Mouse (Mus musculus) testis, adult 2 months (tissue): ENCODE measurements at regions not wholly inside any gene's neighbourhood (a gene's known extent, or its start where the extent isn't known, plus 50 kb on each side); places are given as distances from the start of the nearest gene placed in this dataset.

ENCODE experiments used
- H3K27ac ChIP-seq: fragments of 200-500 bp; 2 replicates; pipeline ENCODE4 v1.5.1; 2012; ENCODE audit warnings: low read depth, low read length; ENCODE audit not compliant: control insufficient read depth, insufficient read depth
- H3K27me3 ChIP-seq: fragments of 200-500 bp; 2 replicates; pipeline ENCODE4 v1.6.1; 2012; ENCODE audit warnings: mild to moderate bottlenecking, low read length, moderate library complexity; ENCODE audit not compliant: control insufficient read depth, insufficient read depth
- H3K36me3 ChIP-seq: fragments of 200-500 bp; 2 replicates; pipeline ENCODE4 v1.6.1; 2012; ENCODE audit warnings: mild to moderate bottlenecking, low read length; ENCODE audit not compliant: control insufficient read depth, insufficient read depth
- H3K4me1 ChIP-seq: fragments of 200-500 bp; 2 replicates; pipeline ENCODE4 v1.6.1; 2012; ENCODE audit warnings: low read length; ENCODE audit not compliant: control insufficient read depth, insufficient read depth
- H3K4me3 ChIP-seq: fragments of 200-500 bp; 2 replicates; pipeline ENCODE4 v1.5.1; 2012; ENCODE audit warnings: low read depth, mild to moderate bottlenecking, low read length, moderate library complexity, mixed read lengths; ENCODE audit not compliant: control insufficient read depth
- CTCF ChIP-seq: fragments of 200-500 bp; IDR thresholded peaks from 2 replicates; pipeline ENCODE4 v1.5.1; 2012; ENCODE audit warnings: low read depth, mild to moderate bottlenecking, inconsistent platforms, low read length, moderate library complexity; ENCODE audit not compliant: control insufficient read depth, insufficient read depth, insufficient replicate concordance
- POLR2A ChIP-seq: fragments of 200-500 bp; IDR thresholded peaks from 2 replicates; pipeline ENCODE4 v1.6.1; 2012; ENCODE audit warnings: low read depth, mild to moderate bottlenecking, inconsistent platforms, low read length, moderate library complexity; ENCODE audit not compliant: control insufficient read depth

DNA sequence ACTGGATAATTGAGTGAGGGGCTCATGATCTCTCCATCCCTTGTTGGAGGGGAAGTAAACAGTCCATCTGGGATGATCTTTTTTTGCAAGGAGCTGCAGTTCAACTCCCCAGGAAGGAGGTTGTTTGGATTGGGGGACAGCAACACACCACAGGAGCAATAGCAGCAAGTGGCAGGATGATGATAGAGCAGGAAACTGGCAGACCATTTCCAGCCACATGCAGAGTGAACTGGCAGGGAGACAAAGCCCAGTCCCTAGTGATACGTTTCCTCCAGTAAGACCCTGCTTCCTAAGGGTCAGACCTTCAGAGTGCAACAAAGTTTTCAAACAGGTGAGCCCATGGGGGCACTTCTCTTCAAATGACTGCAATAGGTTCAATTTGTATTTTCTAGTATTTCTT lies 91.2 kb downstream of the Arrdc3 start:
- H3K4me1 ChIP-seq, result no peaks in the 10 kb centered on the region
- TF ChIP-seq CTCF (no peak), POLR2A (no peak)
- H3K36me3 ChIP-seq, result no peaks in the 10 kb centered on the region
- H3K27ac ChIP-seq, result no peak overlapping the region
- no peak overlapping the region for H3K4me3 ChIP-seq
- no peaks in the 10 kb centered on the region for H3K27me3 ChIP-seq

DNA sequence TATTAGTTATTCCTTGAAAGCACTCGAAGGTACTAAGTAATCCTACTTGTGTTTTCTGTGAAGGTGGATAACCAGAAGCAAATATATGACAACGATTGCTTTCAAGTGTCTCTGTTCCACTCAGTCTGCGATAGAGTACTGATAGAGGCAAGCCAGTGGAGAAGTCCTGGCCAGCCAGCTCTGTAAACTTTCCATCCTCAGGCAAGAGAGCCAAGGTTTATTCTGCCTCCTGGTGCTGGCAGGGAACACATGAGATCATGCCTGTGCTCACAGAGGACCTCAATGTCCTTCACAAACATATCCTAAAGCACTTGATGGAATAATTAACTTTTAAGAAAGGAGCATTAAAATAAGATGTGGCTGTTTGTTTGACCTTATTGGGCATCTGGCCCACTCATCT lies 94.1 kb downstream of the Arrdc3 start:
- no peaks in the 10 kb centered on the region for H3K4me1 ChIP-seq
- H3K36me3 ChIP-seq, result no peaks in the 10 kb centered on the region
- TF ChIP-seq POLR2A (no peak), CTCF (no peak)
- no peak overlapping the region for H3K4me3 ChIP-seq
- H3K27me3 ChIP-seq, result no peaks in the 10 kb centered on the region
- no peak overlapping the region for H3K27ac ChIP-seq

DNA sequence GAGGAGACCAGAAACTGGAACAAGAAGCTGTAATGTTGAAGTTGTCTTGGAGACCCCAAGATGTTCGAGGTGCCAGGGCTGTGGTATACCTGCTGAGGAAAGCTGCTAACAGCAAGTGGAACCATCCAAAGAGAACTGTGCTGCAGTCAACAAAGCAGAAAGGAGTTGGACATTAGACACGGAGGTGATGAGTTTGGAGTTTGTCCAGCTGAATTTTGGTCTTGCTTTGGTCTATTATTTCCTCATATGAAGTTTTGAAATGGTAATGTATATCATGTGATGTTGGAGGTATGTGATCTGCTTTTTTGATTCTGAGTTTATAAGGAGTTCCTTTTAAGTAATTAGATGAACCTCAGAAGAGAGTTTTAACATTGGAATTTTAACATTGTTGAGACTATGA lies 98.0 kb downstream of the Arrdc3 start:
- Histone ChIP-seq H3K27ac (no peak overlapping the region), H3K4me1 (no peaks in the 10 kb centered on the region), H3K36me3 (no peaks in the 10 kb centered on the region), H3K4me3 (peak overlapping the region; percentile 41), H3K27me3 (no peaks in the 10 kb centered on the region)
- TF ChIP-seq POLR2A, result no peak
- no peak for TF ChIP-seq CTCF

DNA sequence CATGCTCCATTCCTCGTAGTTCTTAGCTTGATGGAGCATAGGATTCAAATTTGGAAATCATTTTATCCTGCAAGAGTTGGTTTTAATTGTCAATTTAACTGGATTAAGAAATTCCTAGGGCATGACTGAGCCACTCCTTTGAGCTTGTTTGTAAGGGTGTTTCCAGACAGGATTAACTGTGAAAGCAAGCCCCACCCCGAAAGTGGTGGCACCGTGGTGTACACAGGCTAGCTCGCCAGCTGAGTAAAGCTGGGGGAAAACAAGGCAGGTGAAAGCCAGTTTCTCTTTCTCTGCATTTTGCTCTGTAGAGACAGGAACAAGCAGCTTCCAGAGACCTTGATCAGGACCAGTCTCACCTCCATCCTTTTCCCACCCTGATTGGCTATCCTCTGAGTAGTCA lies 103.5 kb downstream of the Arrdc3 start:
- no peak for TF ChIP-seq CTCF
- no peak for TF ChIP-seq POLR2A

DNA sequence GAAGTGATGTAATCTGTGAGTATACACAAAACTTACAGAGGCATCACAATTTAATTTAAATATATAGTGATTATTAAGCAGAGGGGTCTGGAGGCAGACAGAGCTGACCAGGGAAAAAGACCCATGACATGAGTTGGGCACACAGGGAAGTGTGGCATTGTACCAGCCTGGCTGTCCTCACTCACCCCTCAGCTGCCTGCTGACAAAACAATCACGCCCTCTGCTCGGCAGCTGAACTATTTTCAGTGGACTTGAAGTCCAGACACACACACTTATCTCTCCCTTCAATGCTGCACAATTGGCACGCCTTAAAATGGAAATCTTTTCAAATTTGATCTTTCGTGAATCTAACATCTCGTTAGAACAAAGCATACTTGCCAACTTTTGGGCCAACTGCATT lies 106.6 kb downstream of the Arrdc3 start:
- TF ChIP-seq CTCF (no peak), POLR2A (no peak)
- no peaks in the 10 kb centered on the region for H3K27me3 ChIP-seq
- H3K4me3 ChIP-seq, result no peak overlapping the region
- no peaks in the 10 kb centered on the region for H3K36me3 ChIP-seq
- H3K4me1 ChIP-seq, result no peaks in the 10 kb centered on the region
- H3K27ac ChIP-seq, result no peak overlapping the region

More for the DNA sequence above, 103.5 kb downstream of the Arrdc3 start:
- no peaks in the 10 kb centered on the region for H3K4me1 ChIP-seq
- no peak overlapping the region for H3K4me3 ChIP-seq
- H3K27me3 ChIP-seq, result no peaks in the 10 kb centered on the region
- H3K27ac ChIP-seq, result no peak overlapping the region
- no peaks in the 10 kb centered on the region for H3K36me3 ChIP-seq

DNA sequence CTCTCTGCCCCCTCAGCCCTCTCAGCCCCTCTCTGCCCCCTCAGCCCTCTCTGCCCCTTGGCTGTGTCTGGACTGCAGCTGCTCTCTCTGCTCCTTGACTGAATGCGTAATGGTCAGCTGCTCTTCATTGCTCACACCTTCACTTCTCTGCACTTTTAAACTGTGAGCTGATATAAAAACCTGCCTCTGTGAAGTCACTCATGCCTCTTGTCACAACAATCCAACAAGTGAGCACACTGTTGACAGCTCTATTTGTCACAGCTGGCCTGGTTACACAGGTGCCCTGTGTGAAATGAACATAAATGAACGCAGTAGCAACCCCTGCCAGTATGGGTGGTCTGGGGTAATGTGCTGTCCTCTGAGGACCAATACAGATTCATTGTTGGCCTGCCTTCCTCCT lies 109.2 kb downstream of the Arrdc3 start:
- Histone ChIP-seq H3K36me3 (no peaks in the 10 kb centered on the region), H3K27me3 (no peaks in the 10 kb centered on the region), H3K4me1 (no peaks in the 10 kb centered on the region), H3K4me3 (no peak overlapping the region), H3K27ac (no peak overlapping the region)
- TF ChIP-seq POLR2A, result no peak
- no peak for TF ChIP-seq CTCF

DNA sequence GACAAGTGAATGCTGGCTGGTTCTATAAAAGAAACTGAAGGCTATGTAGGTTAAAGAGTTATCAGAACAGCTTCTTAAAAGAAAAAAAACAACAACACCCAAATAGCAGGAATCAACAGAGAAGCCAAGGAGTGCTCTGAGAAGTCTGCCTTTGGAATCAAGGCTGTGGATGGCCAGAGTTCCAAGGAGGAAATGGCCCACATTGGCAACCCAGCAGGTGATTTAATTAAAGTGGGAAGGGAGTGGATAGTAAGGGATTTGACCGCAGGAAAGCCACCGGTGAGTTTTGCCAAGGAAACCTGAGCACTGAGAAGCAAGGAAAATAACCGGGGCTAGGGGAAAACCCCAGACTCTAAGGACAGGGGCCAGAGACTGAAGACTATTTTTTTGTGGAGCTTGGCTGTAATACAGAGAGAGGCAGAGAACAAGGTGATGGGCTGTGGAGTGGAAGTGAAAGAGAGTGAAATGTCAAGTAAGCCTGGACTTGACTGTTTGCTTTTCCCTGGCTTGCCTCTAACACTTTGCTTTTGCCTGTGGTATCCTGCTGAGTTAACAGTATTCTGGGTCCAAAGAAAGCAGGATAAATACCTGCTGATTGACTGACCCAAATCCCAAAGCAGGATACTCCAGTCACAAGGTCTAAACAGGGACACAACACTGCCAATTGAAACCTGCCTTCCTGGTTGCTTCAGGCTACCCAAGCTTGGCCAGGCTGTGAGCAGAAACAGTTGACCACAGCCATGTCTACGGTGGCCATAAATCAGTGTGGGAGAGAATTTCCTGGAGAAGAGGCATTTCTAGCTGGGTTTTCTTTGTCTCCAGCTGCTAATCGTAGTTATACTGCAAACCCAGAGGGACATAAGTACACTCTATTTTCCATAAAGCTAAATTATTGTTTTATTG lies 125.9 kb downstream of the Arrdc3 start:
- H3K4me3 ChIP-seq, result no peak overlapping the region
- TF ChIP-seq POLR2A (no peak), CTCF (no peak)

More for the DNA sequence above, 125.9 kb downstream of the Arrdc3 start:
- no peaks in the 10 kb centered on the region for H3K4me1 ChIP-seq
- no peaks in the 10 kb centered on the region for H3K27me3 ChIP-seq
- no peaks in the 10 kb centered on the region for H3K36me3 ChIP-seq
- H3K27ac ChIP-seq, result no peak overlapping the region
